Mouse (Mus musculus): ENCODE data around the gene Spag6. TPM values are rescaled to one million over a fixed set of nuclear protein-coding genes. Genes with fewer than 3 reads are reported as not detected.

Gene Spag6
- polyA plus RNA-seq, 1 experiment from 2014 or later: 0.50 TPM

DNA sequence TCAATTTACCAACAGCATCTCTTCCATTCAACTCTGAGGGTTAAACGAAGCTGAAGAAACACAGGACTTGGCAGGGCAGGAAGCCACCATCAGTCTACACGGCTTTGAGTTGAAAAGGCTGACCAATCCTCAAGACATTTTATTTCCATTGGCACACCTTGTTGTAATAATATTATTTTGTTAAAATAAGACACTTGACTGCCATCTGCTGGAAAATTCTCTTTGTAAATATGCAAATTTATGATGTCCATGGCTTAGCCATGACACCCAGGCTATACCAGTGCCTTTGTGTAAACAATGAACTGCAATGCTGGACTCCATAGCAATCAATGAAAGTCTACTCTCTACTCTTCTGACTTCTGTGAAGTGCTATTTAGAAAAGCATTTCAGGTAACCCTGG, 62.3 kb downstream of the Spag6 start:
- Histone ChIP-seq H3K4me1 (no peaks in the 10 kb centered on the region), H3K27ac (no peak overlapping the region), H3K9ac (no peak overlapping the region), H3K4me3 (replicated peaks) (no peak overlapping the region), H3K36me3 (replicated peaks) (no peaks in the 10 kb centered on the region), H3K27me3 (0 out of 2 replicates have a peak, but pooled peaks cover 5% of the 10 kb centered on the region), H3K4me2 (no peak overlapping the region), H3K9me3 (no peaks in the 10 kb centered on the region)
- no peak for ATAC-seq (ENCODE audit: low FRiP score)
- WGBS: 63% methylated on average over 2 of the region's 2 CpGs

DNA sequence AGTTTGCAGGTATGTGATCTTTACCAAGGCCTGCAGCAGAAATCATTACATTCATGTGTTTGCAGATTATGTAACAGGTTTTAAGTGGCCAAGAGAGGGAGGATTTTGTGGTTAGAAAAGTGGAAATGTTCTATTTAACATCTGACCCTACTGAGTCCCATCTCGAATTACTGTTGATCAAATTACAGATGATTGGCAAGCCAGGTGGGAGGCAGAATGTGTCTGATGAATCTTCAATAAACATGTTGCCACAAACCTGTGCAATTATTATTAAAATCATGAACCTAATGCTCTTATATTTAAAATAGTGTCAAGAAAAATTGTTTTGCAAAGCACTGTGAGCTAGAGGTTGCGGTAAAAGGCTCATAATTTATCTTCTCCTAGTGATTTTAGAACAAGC, 71.0 kb downstream of the Spag6 start:
- Histone ChIP-seq H3K4me1 (peaks cover 11% of the 10 kb centered on the region; the same call in 1 of the 2 replicates), H3K4me3 (replicated peaks) (no peak overlapping the region), H3K9me3 (no peaks in the 10 kb centered on the region), H3K4me2 (no peak overlapping the region), H3K9ac (no peak overlapping the region), H3K27ac (no peak overlapping the region), H3K36me3 (replicated peaks) (no peaks in the 10 kb centered on the region), H3K27me3 (peaks cover 13% of the 10 kb centered on the region; the same call in 1 of the 2 replicates)
- 81% methylated on average over 2 of the region's 2 CpGs for WGBS
- ATAC-seq (ENCODE audit: low FRiP score): no peak

DNA sequence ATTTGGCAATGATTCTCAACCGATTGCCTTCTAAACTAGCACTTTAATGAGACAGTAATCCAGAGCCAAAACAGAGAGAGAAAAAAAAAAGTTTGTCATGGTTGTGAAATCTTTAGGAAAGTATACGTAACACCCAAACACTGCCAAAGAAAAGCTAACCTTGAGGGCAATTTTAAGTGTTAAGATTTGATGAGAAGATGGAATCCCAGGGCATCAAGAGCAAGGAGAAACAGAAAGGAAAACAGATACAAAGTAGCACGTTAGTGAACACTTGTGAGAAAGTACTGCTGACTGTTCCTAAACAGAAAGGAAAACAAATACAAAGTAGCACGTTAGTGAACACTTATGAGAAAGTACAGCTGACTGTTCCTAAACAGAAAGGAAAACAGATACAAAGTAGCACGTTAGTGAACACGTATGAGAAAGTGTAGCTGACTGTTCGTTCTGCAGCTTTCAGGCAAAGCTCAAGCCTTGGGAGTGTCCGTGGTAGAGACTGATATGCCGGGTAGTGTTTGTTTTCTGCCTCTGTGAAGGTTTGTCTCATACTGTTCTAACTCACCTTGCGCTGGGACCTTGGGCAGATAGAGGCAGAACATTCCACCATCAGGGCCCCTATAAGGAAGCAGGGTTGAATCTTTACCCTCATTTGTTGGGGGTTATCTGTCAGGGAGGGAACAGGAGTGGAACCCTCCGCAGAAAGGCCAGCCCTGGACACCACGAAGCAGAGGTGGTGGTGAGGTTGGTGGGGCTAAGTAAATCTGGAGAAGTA, 71.8 kb downstream of the Spag6 start:
- H3K36me3 ChIP-seq (replicated peaks): no peaks in the 10 kb centered on the region
- no peak overlapping the region for H3K27ac ChIP-seq
- peaks cover 10% of the 10 kb centered on the region; the same call in 1 of the 2 replicates for H3K27me3 ChIP-seq
- H3K9ac ChIP-seq: no peak overlapping the region
- no peak overlapping the region for H3K4me3 ChIP-seq (replicated peaks)
- H3K4me2 ChIP-seq: no peak overlapping the region
- WGBS: 62% methylated on average over 12 of the region's 12 CpGs
- H3K9me3 ChIP-seq: no peaks in the 10 kb centered on the region
- peaks cover 11% of the 10 kb centered on the region; the same call in 1 of the 2 replicates for H3K4me1 ChIP-seq
- ATAC-seq (ENCODE audit: low FRiP score): no peak

DNA sequence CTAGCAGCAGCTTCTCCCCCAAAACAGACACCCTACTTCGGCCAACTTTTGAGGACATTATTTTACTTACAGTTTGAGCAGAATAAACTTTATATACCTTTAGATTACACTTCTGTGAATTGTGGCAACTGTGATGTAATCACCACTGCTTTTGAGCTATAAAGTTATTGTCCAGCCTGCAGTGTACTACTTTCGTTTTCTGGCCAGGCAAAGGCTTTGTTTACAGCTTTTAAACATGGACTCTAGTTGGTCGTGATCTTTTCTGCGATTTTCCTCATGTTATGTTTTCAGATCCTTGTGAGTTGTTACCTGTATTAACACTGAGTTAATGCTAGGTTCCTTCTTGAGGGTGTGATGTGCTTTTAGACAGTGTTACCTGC, 72.6 kb downstream of the Spag6 start:
- H3K4me3 ChIP-seq (replicated peaks): peak overlapping the region; percentile 67
- H3K9ac ChIP-seq: peak overlapping the region; percentile 79
- 43% methylated on average over 4 of the region's 4 CpGs for WGBS
- peak; percentile 10; the same call in 1 of the 2 replicates for ATAC-seq (ENCODE audit: low FRiP score)
- H3K4me2 ChIP-seq: peak overlapping the region; percentile 67
- H3K4me1 ChIP-seq: peaks cover 11% of the 10 kb centered on the region; the same call in 1 of the 2 replicates
- H3K9me3 ChIP-seq: no peaks in the 10 kb centered on the region
- peak overlapping the region; percentile 90 for H3K27ac ChIP-seq
- peaks cover 8% of the 10 kb centered on the region for H3K27me3 ChIP-seq
- no peaks in the 10 kb centered on the region for H3K36me3 ChIP-seq (replicated peaks)

DNA sequence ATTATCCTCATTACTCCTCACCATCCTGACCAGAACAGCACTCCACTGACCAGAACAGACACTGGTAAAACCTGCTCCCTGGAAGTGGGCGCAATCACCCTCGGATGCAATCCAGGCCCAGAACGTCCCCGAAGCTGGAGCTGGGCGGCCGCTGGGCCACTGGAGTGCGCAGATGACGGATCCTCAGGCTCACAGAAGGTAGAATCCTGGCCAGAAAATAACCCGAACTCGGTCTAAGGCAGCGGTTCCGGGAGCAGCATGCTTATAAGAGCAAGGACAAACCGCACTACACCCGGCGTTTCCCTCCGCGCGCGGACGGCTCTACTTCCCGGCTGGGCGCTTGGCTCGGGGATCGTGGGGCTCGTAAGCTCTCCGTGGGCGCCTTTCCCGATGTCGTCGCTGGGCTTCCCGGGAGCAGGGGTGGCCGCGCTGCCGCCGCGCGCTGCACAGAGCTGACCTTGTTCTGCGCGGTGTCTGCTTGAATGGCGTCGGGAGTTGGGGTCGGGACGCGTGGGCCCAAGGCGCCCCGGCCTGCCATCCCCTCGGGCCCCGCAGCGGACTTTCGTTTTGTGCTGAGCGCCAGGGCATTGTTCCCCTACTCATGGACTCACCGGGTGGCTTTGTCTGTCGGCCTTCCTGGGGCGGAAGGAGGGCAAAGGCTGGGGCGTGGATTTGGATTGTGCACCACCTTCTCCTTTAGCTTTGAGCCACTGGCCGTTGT, 73.1 kb downstream of the Spag6 start:
- Histone ChIP-seq H3K4me3 (replicated peaks) (peak overlapping the region; percentile 67), H3K4me2 (peak overlapping the region; percentile 67), H3K4me1 (peaks cover 11% of the 10 kb centered on the region; the same call in 1 of the 2 replicates), H3K9me3 (no peaks in the 10 kb centered on the region), H3K36me3 (replicated peaks) (no peaks in the 10 kb centered on the region), H3K27ac (peak overlapping the region; percentile 90), H3K9ac (peak overlapping the region; percentile 79), H3K27me3 (peaks cover 8% of the 10 kb centered on the region)
- ATAC-seq (ENCODE audit: low FRiP score): peak; percentile 87
- WGBS: under 1% methylated on average over 56 of the region's 56 CpGs

DNA sequence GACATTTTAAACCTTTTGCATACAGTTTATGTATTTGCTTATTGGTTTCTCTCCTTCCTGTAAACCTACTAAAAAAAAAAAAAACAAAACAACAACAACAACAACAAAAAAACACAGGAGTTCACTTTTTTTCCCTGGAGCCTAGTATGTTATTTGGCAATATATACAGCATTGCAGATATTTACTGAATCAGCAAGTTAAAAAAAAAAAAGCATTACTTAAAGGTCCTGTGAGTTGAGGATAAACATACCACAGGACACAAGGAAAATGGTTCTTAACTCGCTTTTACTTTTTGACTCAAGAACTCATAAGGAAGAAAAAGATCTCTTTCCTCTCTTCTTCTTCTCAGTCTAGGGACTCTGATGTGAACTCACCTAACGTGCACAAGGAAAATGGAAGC, 74.6 kb downstream of the Spag6 start:
- WGBS: 94% methylated on average over 2 of the region's 2 CpGs
- no peak for ATAC-seq (ENCODE audit: low FRiP score)
- Histone ChIP-seq H3K4me3 (replicated peaks) (no peak overlapping the region), H3K27ac (no peak overlapping the region), H3K9me3 (no peaks in the 10 kb centered on the region), H3K36me3 (replicated peaks) (no peaks in the 10 kb centered on the region), H3K9ac (no peak overlapping the region), H3K4me1 (peaks cover 11% of the 10 kb centered on the region; the same call in 1 of the 2 replicates), H3K27me3 (peaks cover 8% of the 10 kb centered on the region), H3K4me2 (no peak overlapping the region)

DNA sequence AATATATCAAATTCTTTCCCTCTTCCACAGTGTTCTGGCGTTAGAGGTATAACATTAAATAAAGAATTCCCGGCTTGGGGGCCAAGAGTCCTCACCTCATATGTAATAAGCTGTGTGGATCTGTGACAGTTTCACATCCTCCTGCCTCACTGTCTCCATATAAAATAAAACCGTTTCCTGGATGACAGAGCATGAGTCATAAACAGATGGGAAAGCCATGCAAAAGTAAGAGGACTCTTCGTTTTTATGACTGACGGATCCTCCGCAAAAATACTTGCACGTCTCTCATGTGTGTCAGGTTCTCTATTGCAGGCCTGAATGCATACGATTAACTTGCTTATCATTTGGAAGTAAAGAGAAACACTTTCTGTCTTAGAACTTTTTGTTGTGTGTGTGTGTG, 78.6 kb downstream of the Spag6 start:
- no peak overlapping the region for H3K9ac ChIP-seq
- no peak overlapping the region for H3K4me3 ChIP-seq (replicated peaks)
- WGBS: 91% methylated on average over 8 of the region's 8 CpGs
- no peaks in the 10 kb centered on the region for H3K36me3 ChIP-seq (replicated peaks)
- no peak for ATAC-seq (ENCODE audit: low FRiP score)
- H3K27me3 ChIP-seq: peaks cover 29% of the 10 kb centered on the region
- H3K27ac ChIP-seq: no peak overlapping the region
- H3K9me3 ChIP-seq: no peaks in the 10 kb centered on the region
- no peak overlapping the region for H3K4me2 ChIP-seq
- no peaks in the 10 kb centered on the region for H3K4me1 ChIP-seq

DNA sequence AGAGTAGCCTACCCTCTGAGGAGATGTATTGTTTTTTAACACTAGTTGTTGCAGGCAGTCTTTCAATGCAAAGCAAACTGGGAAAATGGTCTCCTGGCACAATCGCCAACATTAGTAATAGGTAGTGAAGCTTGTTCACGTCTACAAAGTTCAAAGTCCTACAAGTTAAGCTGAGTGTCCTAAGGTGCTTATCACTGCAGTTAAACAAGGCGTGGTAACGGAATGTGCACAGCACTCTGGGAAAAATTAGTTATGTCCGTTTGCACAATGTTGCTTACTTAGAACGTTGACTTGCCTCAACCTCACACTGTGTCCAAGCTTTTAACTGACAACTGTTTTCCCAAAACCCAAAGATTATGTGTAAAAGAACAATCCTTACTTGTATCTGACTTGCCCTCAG, 80.5 kb downstream of the Spag6 start:
- peaks cover 35% of the 10 kb centered on the region for H3K27me3 ChIP-seq
- no peaks in the 10 kb centered on the region for H3K9me3 ChIP-seq
- H3K36me3 ChIP-seq (replicated peaks): no peaks in the 10 kb centered on the region
- no peak for ATAC-seq (ENCODE audit: low FRiP score)
- H3K27ac ChIP-seq: no peak overlapping the region
- 87% methylated on average over 6 of the region's 6 CpGs for whole genome bisulfite sequencing
- no peak overlapping the region for H3K4me2 ChIP-seq
- no peak overlapping the region for H3K4me3 ChIP-seq (replicated peaks)
- H3K4me1 ChIP-seq: peaks cover 10% of the 10 kb centered on the region
- H3K9ac ChIP-seq: no peak overlapping the region

DNA sequence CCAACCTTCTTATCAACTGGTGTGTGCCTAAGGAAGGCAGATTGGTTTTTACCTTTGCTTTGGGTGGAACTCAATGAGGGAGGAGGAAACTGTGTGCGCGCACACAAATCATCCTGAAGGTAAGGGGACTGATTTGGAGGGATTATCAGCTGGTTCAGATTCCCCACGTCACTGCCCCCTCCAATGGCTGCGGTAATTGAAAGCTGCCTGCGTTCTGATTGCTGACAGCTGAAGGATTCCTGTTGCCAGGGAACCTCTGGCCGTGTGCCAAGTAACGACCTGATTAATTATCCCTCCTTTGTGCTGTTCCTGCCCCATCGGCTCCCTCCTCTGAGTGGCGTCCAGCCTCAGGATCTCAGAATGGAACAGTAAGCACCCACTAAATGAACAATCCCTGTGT, 84.4 kb downstream of the Spag6 start:
- H3K36me3 ChIP-seq (replicated peaks): no peaks in the 10 kb centered on the region

DNA sequence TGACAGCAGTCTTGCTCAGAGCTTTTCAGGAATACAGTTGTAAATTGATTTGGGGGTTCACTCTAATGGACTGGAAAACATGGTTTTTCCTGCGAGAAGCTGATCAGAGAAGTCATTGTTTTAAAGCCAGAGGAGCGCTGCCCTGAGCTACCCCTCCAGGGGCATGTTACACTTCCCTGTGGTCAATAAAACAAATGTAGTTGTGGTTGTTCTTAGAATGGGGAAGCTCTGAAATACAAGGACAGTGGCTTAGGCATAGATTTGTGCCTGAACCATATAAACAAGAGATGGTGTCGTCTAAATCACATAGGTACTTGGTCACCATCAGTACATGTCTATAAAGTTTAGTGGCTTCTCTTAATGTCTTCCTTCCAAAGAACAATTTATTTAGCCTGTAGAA, 86.0 kb downstream of the Spag6 start:
- Histone ChIP-seq H3K9me3 (no peaks in the 10 kb centered on the region), H3K36me3 (replicated peaks) (no peaks in the 10 kb centered on the region), H3K4me2 (no peak overlapping the region), H3K9ac (no peak overlapping the region), H3K27ac (no peak overlapping the region), H3K27me3 (peaks cover 57% of the 10 kb centered on the region), H3K4me1 (peaks cover 10% of the 10 kb centered on the region), H3K4me3 (replicated peaks) (no peak overlapping the region)
- ATAC-seq (ENCODE audit: low FRiP score): no peak
- WGBS: 69% methylated on average over 3 of the region's 3 CpGs

More for the DNA sequence above, 84.4 kb downstream of the Spag6 start:
- H3K4me1 ChIP-seq: peaks cover 10% of the 10 kb centered on the region
- ATAC-seq (ENCODE audit: low FRiP score): peak; percentile 95
- no peak overlapping the region for H3K9ac ChIP-seq
- no peak overlapping the region for H3K4me3 ChIP-seq (replicated peaks)
- H3K9me3 ChIP-seq: no peaks in the 10 kb centered on the region
- WGBS: 3% methylated on average over 9 of the region's 9 CpGs
- peak overlapping the region; percentile 21 for H3K4me2 ChIP-seq
- peaks cover 66% of the 10 kb centered on the region for H3K27me3 ChIP-seq
- H3K27ac ChIP-seq: 0 out of 2 replicates have a peak overlapping the region, but pooled peaks have one; percentile 19

DNA sequence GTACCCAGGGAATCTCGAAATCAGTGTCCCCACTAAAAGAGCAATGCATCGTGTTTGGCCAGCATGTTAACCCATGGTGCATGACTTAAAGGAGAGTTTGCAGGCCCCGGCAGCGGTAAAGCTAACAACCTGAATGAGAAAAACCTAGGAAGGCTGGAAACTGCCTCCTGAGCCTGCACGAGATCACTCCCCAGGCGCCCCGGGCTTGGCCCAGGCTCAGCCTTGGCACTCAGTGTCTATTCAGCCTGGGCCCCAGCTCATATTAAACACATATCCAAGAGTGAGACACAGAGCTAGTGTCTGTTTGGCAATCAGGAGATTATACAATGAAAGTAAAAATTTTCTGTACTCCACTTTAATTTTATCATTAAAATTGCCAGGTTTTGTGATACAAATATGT, 87.5 kb downstream of the Spag6 start:
- no peak for ATAC-seq (ENCODE audit: low FRiP score)
- peaks cover 45% of the 10 kb centered on the region for H3K27me3 ChIP-seq
- H3K4me2 ChIP-seq: no peak overlapping the region
- H3K9me3 ChIP-seq: no peaks in the 10 kb centered on the region
- H3K27ac ChIP-seq: no peak overlapping the region
- peaks cover 10% of the 10 kb centered on the region for H3K4me1 ChIP-seq
- WGBS: 78% methylated on average over 7 of the region's 7 CpGs
- H3K9ac ChIP-seq: no peak overlapping the region
- no peak overlapping the region for H3K4me3 ChIP-seq (replicated peaks)
- no peaks in the 10 kb centered on the region for H3K36me3 ChIP-seq (replicated peaks)

DNA sequence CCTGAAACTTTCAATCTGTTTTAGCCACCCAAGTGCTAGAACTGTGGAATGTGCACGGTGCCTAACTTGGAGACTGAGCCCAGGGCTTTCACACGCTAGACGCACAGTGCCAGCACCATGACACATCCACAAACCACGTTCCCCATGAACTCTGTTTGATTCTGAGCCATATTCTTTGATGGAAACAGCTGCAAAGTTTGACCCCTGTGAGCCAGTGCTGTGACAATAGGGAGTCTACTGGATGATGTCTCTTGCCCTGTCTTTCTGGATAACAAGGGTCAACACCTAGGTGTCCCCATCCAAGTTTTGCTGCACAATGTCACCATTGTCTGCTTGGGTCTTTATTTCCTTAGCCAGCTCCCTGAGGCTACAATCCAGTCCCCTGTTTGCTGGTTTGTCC, 100.4 kb downstream of the Spag6 start:
- no peak for ATAC-seq (ENCODE audit: low FRiP score)
- Histone ChIP-seq H3K9me3 (no peaks in the 10 kb centered on the region), H3K36me3 (replicated peaks) (no peaks in the 10 kb centered on the region), H3K4me1 (peaks cover 11% of the 10 kb centered on the region; the same call in 1 of the 2 replicates), H3K27me3 (peaks cover 28% of the 10 kb centered on the region), H3K4me2 (no peak overlapping the region), H3K4me3 (replicated peaks) (no peak overlapping the region), H3K27ac (no peak overlapping the region), H3K9ac (no peak overlapping the region)
- WGBS: 78% methylated on average over 4 of the region's 4 CpGs

Measured in forebrain, embryonic 12.5 days (tissue).